Mouse (Mus musculus): ENCODE results near the gene Prpf19. TPM values are rescaled to one million over a fixed set of nuclear protein-coding genes. Genes with fewer than 3 reads are reported as not detected.
A peak's percentile ranks its signal among the peaks of the same experiment; 100 is the strongest.

Gene Prpf19
- polyA plus RNA-seq, 1 experiment from 2014 or later, result 38.9 TPM

- no peak overlapping the region for H3K27ac ChIP-seq (ENCODE audit: low read length)
- H3K4me1 ChIP-seq (ENCODE audit: control insufficient read depth, insufficient read depth, low read length), result no peaks in the 10 kb centered on the region
- H3K36me3 ChIP-seq (ENCODE audit: control insufficient read depth, insufficient read depth, low read length), result peaks cover 47% of the 10 kb centered on the region
- no peak overlapping the region for H3K4me3 ChIP-seq (ENCODE audit: low read depth, low read length)
- 79% methylated on average over 5 of the region's 5 CpGs for WGBS
- no peaks in the 10 kb centered on the region for H3K9me3 ChIP-seq (replicated peaks; ENCODE audit: control insufficient read depth, low read length, poor library complexity, severe bottlenecking)
- H3K27me3 ChIP-seq (ENCODE audit: control insufficient read depth, insufficient read depth, low read depth, low read length), result no peaks in the 10 kb centered on the region
- no peak for ATAC-seq
- no peak overlapping the region for H3K9ac ChIP-seq (ENCODE audit: low read depth, low read length)
- H3K4me2 ChIP-seq (ENCODE audit: low read length), result no peak overlapping the region
Measured at GRCm38 (mm10) chr19:10905728-10906000, 10.6 kb downstream of the Prpf19 start.

GRCm38 (mm10) chr19:10907891-10908290 lies 12.9 kb downstream of the Prpf19 start:
- H3K36me3 ChIP-seq (ENCODE audit: control insufficient read depth, insufficient read depth, low read length), result peaks cover 27% of the 10 kb centered on the region
- H3K27ac ChIP-seq (ENCODE audit: low read length), result no peak overlapping the region
- H3K9ac ChIP-seq (ENCODE audit: low read depth, low read length), result no peak overlapping the region
- no peak overlapping the region for H3K4me3 ChIP-seq (ENCODE audit: low read depth, low read length)
- H3K27me3 ChIP-seq (ENCODE audit: control insufficient read depth, insufficient read depth, low read depth, low read length), result no peaks in the 10 kb centered on the region
- no peaks in the 10 kb centered on the region for H3K4me1 ChIP-seq (ENCODE audit: control insufficient read depth, insufficient read depth, low read length)
- no peaks in the 10 kb centered on the region for H3K9me3 ChIP-seq (replicated peaks; ENCODE audit: control insufficient read depth, low read length, poor library complexity, severe bottlenecking)
- WGBS, result 63% methylated on average over 3 of the region's 3 CpGs
- ATAC-seq, result peak; percentile 36; the same call in 1 of the 2 replicates
- H3K4me2 ChIP-seq (ENCODE audit: low read length), result no peak overlapping the region

GRCm38 (mm10) chr19:10909087-10909721 lies 14.2 kb downstream of the Prpf19 start:
- no peaks in the 10 kb centered on the region for H3K4me1 ChIP-seq (ENCODE audit: control insufficient read depth, insufficient read depth, low read length)
- H3K4me2 ChIP-seq (ENCODE audit: low read length), result no peak overlapping the region
- no peaks in the 10 kb centered on the region for H3K9me3 ChIP-seq (replicated peaks; ENCODE audit: control insufficient read depth, low read length, poor library complexity, severe bottlenecking)
- WGBS, result 88% methylated on average over 6 of the region's 6 CpGs
- no peaks in the 10 kb centered on the region for H3K27me3 ChIP-seq (ENCODE audit: control insufficient read depth, insufficient read depth, low read depth, low read length)
- H3K4me3 ChIP-seq (ENCODE audit: low read depth, low read length), result no peak overlapping the region
- no peak overlapping the region for H3K9ac ChIP-seq (ENCODE audit: low read depth, low read length)
- no peak for ATAC-seq
- H3K36me3 ChIP-seq (ENCODE audit: control insufficient read depth, insufficient read depth, low read length), result peaks cover 15% of the 10 kb centered on the region
- no peak overlapping the region for H3K27ac ChIP-seq (ENCODE audit: low read length)

- H3K27ac ChIP-seq (ENCODE audit: low read length), result no peak overlapping the region
- no peak overlapping the region for H3K4me2 ChIP-seq (ENCODE audit: low read length)
- H3K9ac ChIP-seq (ENCODE audit: low read depth, low read length), result no peak overlapping the region
- 77% methylated on average over 7 of the region's 7 CpGs for WGBS
- H3K4me1 ChIP-seq (ENCODE audit: control insufficient read depth, insufficient read depth, low read length), result 0 out of 2 replicates have a peak, but pooled peaks cover 2% of the 10 kb centered on the region
- H3K36me3 ChIP-seq (ENCODE audit: control insufficient read depth, insufficient read depth, low read length), result no peaks in the 10 kb centered on the region
- H3K4me3 ChIP-seq (ENCODE audit: low read depth, low read length), result no peak overlapping the region
- no peaks in the 10 kb centered on the region for H3K9me3 ChIP-seq (replicated peaks; ENCODE audit: control insufficient read depth, low read length, poor library complexity, severe bottlenecking)
- no peak for ATAC-seq
- H3K27me3 ChIP-seq (ENCODE audit: control insufficient read depth, insufficient read depth, low read depth, low read length), result no peaks in the 10 kb centered on the region
Measured at GRCm38 (mm10) chr19:10914291-10914690, 19.3 kb downstream of the Prpf19 start.

DNA sequence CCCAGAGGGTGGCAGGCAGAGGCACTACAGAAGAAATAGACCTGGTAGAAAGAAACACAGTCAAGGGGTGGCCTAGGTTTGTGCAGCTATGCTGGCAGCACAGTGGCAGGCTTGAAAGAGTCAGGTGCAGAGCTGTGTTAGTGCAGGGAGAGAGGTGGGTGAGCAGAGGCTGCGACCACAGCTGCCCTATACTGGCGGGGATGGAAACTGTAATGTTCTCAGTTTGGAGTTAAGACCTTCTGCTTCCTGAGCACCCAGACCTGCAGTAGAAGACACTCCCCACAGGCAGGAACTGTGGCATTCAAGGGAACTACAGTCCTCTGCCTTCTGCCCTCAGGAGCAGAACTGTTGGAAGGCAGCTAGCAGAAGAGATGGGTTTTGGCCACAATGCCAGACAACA lies 19.8 kb downstream of the Prpf19 start:
- Histone ChIP-seq H3K36me3 (ENCODE audit: control insufficient read depth, insufficient read depth, low read length) (no peaks in the 10 kb centered on the region), H3K4me3 (ENCODE audit: low read depth, low read length) (no peak overlapping the region), H3K9me3 (replicated peaks; ENCODE audit: control insufficient read depth, low read length, poor library complexity, severe bottlenecking) (no peaks in the 10 kb centered on the region), H3K27ac (ENCODE audit: low read length) (no peak overlapping the region), H3K4me2 (ENCODE audit: low read length) (no peak overlapping the region), H3K9ac (ENCODE audit: low read depth, low read length) (no peak overlapping the region), H3K27me3 (ENCODE audit: control insufficient read depth, insufficient read depth, low read depth, low read length) (no peaks in the 10 kb centered on the region), H3K4me1 (ENCODE audit: control insufficient read depth, insufficient read depth, low read length) (0 out of 2 replicates have a peak, but pooled peaks cover 2% of the 10 kb centered on the region)
- ATAC-seq, result no peak
- 77% methylated on average over 2 of the region's 2 CpGs for WGBS

GRCm38 (mm10) chr19:10916506-10916905 lies 21.5 kb downstream of the Prpf19 start:
- H3K36me3 ChIP-seq (ENCODE audit: control insufficient read depth, insufficient read depth, low read length), result no peaks in the 10 kb centered on the region
- no peak for ATAC-seq
- no peak overlapping the region for H3K9ac ChIP-seq (ENCODE audit: low read depth, low read length)
- H3K9me3 ChIP-seq (replicated peaks; ENCODE audit: control insufficient read depth, low read length, poor library complexity, severe bottlenecking), result no peaks in the 10 kb centered on the region
- H3K4me1 ChIP-seq (ENCODE audit: control insufficient read depth, insufficient read depth, low read length), result 0 out of 2 replicates have a peak, but pooled peaks cover 2% of the 10 kb centered on the region
- no peaks in the 10 kb centered on the region for H3K27me3 ChIP-seq (ENCODE audit: control insufficient read depth, insufficient read depth, low read depth, low read length)
- H3K4me3 ChIP-seq (ENCODE audit: low read depth, low read length), result no peak overlapping the region
- H3K27ac ChIP-seq (ENCODE audit: low read length), result no peak overlapping the region
- 72% methylated on average over 5 of the region's 5 CpGs for WGBS
- H3K4me2 ChIP-seq (ENCODE audit: low read length), result no peak overlapping the region

- peak; percentile 78 for ATAC-seq
- Histone ChIP-seq H3K9ac (ENCODE audit: low read depth, low read length) (no peak overlapping the region), H3K4me1 (ENCODE audit: control insufficient read depth, insufficient read depth, low read length) (0 out of 2 replicates have a peak, but pooled peaks cover 2% of the 10 kb centered on the region), H3K4me2 (ENCODE audit: low read length) (no peak overlapping the region), H3K36me3 (ENCODE audit: control insufficient read depth, insufficient read depth, low read length) (no peaks in the 10 kb centered on the region), H3K27ac (ENCODE audit: low read length) (no peak overlapping the region), H3K9me3 (replicated peaks; ENCODE audit: control insufficient read depth, low read length, poor library complexity, severe bottlenecking) (no peaks in the 10 kb centered on the region), H3K4me3 (ENCODE audit: low read depth, low read length) (no peak overlapping the region), H3K27me3 (ENCODE audit: control insufficient read depth, insufficient read depth, low read depth, low read length) (no peaks in the 10 kb centered on the region)
- 77% methylated on average over 10 of the region's 10 CpGs for WGBS
Measured at GRCm38 (mm10) chr19:10918321-10918991, 23.4 kb downstream of the Prpf19 start.

DNA sequence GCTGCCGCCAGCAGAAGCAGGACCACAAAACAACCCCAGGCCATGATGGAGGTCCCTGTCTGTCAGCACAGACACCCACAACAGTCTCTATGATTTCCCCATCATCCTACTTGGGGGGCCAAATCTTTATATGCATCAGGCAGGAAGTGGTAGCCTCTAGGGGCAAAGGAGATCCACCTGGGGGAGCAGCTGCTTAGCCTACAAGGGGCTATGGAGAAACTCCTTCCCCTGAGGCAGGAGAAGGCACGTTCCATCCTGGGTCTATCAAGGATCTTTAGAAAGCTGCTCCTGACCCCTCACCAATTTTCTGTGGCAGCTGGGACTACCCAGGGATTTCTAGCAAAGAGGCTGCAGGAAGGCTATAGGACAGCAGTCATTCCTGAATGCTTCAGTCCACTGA lies 25.5 kb downstream of the Prpf19 start, which contains the start of gene Zp1:
Zp1 (minus strand) TSS at position 101 of the 400 bp plus-strand sequence.
- no peak for ATAC-seq
- Histone ChIP-seq H3K4me3 (ENCODE audit: low read depth, low read length) (no peak within 1 kb of the TSS), H3K36me3 (ENCODE audit: control insufficient read depth, insufficient read depth, low read length) (no peaks in the 10 kb centered on the region), H3K4me2 (ENCODE audit: low read length) (no peak within 1 kb of the TSS), H3K27ac (ENCODE audit: low read length) (no peak within 1 kb of the TSS), H3K9ac (ENCODE audit: low read depth, low read length) (no peak within 1 kb of the TSS), H3K27me3 (ENCODE audit: control insufficient read depth, insufficient read depth, low read depth, low read length) (no peaks in the 10 kb centered on the region), H3K4me1 (ENCODE audit: control insufficient read depth, insufficient read depth, low read length) (0 out of 2 replicates have a peak, but pooled peaks cover 2% of the 10 kb centered on the region), H3K9me3 (replicated peaks; ENCODE audit: control insufficient read depth, low read length, poor library complexity, severe bottlenecking) (no peaks in the 10 kb centered on the region)
- 68% methylated on average over 2 of the region's 2 CpGs for WGBS

DNA sequence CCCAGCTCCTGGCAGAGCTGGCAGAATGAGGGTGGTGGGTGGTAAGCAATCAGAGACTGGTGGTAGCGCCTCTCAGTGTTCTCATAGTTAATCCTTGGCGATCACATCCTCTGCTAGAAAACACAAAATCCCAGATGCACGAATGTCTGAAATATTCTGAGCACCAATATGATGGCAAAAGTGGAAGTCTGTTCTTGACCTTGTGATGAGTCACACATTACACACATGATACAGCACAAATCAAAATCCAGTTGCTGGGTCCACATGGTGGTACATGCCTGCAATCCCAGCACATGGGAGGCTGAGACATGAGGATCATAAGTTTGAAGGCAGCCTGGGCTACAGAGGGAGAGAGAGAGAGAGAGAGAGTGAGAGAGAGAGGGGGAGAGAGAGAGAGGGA lies 26.0 kb downstream of the Prpf19 start:
- Histone ChIP-seq H3K4me3 (ENCODE audit: low read depth, low read length) (no peak overlapping the region), H3K9me3 (replicated peaks; ENCODE audit: control insufficient read depth, low read length, poor library complexity, severe bottlenecking) (no peaks in the 10 kb centered on the region), H3K27ac (ENCODE audit: low read length) (no peak overlapping the region), H3K4me2 (ENCODE audit: low read length) (no peak overlapping the region), H3K36me3 (ENCODE audit: control insufficient read depth, insufficient read depth, low read length) (no peaks in the 10 kb centered on the region), H3K27me3 (ENCODE audit: control insufficient read depth, insufficient read depth, low read depth, low read length) (no peaks in the 10 kb centered on the region), H3K4me1 (ENCODE audit: control insufficient read depth, insufficient read depth, low read length) (0 out of 2 replicates have a peak, but pooled peaks cover 2% of the 10 kb centered on the region), H3K9ac (ENCODE audit: low read depth, low read length) (no peak overlapping the region)
- WGBS, result 70% methylated on average over 3 of the region's 3 CpGs
- ATAC-seq, result no peak
